Mouse (Mus musculus): ENCODE measurements around the gene Cars2. TPM values are rescaled to one million over a fixed set of nuclear protein-coding genes. Genes with fewer than 3 reads are reported as not detected.
"Not testable (repeated sequence)": the region's sequence is repeated elsewhere in the genome, so short reads cannot be mapped to it uniquely, and the experiment has no call there.

Gene Cars2
- total RNA-seq, 2 experiments from 2014 or later: 14.7 to 15.0 TPM

DNA sequence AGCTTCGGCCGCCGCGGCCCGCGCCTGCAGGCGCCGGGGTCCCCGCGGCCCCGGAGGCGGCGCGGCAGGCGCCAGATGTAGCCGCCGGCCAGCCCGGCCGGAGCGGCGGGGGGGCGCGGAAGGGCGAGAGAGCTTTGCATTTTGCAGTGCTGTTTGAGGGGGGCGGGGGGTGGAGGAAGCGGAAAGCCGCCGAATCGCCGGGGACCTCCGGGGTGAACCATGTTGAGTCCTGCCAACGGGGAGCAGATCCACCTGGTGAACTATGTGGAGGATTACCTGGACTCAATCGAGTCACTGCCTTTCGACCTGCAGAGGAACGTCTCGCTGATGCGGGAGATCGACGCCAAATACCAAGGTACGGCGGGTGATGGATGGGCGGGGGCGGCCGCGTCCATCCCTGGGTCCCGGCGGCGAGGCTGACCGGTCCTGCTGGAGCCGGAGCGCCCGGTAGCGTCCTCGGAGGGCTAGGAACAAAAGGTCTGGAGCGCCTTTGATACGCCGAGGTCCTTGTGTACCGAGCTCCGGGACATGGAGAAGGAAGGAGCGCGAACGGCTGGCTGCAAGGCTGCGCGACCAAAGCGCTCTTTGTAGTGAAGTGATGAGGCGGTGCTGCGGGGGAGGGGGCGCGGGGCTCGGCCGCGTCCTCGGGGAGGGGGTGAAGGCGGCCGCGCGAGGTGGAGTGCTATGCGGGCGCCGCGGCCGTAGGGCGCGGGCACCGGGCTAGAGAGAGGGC is 6.3 kb upstream of the Cars2 start:
- DNase-seq: peak; percentile 46

DNA sequence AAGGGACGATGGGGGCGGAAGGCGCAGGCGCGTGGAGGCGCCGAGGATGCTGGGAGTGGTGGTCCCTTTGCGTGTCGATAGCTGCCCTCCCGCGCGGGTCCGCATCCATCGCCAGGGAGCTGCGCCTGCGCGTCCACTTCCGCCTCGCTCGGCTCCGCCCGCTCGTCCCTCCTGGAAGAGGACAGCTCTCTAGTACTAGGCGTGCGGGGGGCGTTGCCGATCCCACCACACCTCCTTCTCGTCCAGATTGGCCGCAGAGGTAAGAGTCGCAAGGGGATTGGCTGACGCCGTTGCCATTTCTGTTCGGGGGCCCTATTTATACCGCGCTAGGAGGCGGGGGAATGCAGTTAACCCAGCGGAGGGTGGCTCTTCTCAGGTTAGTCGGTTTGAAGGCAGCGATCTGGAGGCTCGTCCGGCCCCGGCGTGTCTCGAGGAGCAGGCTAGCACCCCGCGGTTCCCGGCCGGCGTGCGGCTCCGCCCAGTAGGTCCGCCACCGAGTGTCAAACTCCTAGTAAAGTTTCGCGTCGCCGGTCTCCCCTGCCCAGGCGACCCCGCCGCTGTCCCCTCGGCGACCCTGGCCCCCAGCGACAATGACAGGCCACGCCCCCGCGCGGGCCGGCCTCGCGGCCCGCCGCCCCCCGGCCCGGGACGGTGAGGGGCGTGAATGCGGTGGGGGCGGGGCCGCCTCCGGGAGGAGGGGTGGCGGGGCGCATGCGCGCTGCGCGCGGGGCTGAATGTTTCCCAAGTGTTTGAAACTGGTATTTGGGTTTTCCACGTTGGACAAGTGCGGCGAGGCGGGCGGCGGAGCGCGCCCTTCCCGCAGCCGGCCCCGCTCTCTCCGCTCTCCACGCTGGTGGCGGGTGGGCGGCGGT is 5.4 kb upstream of the Cars2 start:
- peak; percentile 100 for DNase-seq

- peak; percentile 93 for DNase-seq
These were observed 4.5 kb upstream of the Cars2 start, which contains the start of gene Ing1 for GRCm38 (mm10) chr8:11554799-11555719. Gene Ing1, plus strand, starts transcription at chr8:11555571.

GRCm38 (mm10) chr8:11552390-11552789 is 1.8 kb upstream of the Cars2 start:
- no peak for DNase-seq

- DNase-seq: not testable (repeated sequence)
These were observed 914 bp upstream of the Cars2 start for GRCm38 (mm10) chr8:11551497-11551896.

DNA sequence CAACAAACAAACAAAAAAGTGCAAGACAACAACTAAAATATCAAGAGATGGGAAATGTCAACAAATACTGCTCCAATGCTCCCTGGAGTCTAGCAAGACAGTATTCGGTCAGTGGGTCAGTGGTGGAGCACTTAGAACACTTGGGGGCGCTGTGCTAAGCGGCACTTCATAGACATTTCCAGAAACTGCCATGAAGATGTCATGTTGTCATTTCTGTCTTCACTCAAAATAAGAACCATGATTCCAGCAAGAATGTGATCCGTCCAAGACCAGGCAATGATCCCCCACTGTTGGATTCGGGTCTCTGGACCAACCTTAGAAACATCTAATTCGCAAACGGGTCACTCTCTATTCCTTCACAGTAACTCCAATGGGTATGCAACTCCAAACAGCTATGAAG is 877 bp downstream of the Cars2 start:
- DNase-seq: no peak

DNA sequence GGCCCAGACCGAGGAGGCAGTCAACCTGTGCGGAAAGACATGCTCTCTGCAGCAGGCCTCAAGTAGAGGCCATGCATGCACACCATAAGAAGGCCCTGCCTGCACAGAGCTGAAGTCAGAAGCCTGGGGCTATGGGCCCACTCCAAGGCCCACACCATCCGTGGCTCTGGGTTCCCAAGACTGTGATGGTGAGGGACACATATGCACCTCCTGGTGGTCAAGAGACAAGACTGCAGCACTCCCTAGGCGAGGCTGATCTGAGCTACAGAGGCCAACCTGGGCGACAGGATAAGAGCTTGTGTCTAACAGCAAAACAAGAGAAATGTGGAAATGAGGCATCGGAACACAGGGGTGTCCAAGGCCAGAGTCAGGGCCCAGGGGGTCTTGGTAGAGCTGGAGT is 3.5 kb downstream of the Cars2 start:
- no peak for DNase-seq

DNA sequence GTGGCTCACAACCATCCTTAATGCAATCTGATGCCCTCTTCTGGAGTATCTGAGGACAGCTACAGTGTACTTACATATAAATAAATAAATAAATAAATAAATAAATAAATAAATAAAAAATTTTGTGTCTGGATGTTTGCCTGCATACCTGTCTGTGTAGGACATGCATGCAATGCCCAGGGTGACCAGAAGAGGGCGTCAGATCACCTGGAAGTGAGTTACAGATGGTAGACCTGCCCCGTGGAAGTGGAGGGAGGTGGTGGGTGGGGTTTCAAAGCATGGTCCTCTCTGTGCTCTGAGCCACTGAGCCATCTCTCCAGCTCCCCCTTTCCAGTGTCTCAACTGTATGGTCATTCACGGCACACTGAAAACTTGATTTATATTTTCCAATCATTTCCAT is 6.2 kb downstream of the Cars2 start:
- no peak for DNase-seq

- no peak for DNase-seq
These were observed 7.7 kb downstream of the Cars2 start for GRCm38 (mm10) chr8:11542866-11543265.

DNA sequence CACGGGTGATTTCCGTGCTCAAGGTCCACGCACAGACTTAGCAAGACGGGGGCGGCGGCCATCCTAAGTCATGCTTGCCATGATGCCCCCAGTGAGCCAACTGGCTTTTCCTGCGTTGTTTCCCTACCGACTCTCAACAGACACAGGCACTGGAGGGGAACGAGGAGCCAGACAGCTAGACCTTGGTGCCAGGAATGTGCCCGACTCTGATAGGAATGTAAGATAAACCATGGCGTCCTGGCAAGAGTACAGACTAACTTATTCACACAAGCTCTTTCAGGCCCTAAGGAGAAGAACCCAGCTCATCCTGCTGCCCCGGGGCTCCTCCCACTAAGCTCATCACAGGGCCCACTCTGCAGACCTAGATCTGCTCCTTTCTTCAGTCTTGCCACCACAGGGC is 8.6 kb downstream of the Cars2 start:
- DNase-seq: no peak

- no peak for DNase-seq
These were observed 10.4 kb downstream of the Cars2 start for GRCm38 (mm10) chr8:11540182-11540581.

DNA sequence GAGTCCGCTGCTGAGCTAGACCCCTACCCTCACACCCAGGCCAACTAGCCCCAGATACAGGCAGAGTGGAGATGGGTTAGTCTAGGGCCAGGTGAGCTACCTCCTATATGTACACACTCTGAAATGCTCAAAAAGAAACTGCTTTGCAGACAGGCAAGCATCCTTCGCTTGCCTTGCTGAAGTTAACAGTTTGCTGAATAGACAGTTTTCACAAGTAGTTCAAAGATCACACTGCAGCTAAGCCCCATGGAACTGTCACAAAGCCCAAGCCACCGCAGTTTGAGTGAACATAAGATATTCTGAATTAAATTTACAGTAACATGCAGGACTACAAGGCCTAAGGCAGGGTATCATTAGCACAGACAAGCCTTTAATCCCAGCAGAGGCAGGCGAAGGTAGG is 11.5 kb downstream of the Cars2 start:
- no peak for DNase-seq

GRCm38 (mm10) chr8:11534494-11534893 is 16.1 kb downstream of the Cars2 start:
- DNase-seq: no peak

DNA sequence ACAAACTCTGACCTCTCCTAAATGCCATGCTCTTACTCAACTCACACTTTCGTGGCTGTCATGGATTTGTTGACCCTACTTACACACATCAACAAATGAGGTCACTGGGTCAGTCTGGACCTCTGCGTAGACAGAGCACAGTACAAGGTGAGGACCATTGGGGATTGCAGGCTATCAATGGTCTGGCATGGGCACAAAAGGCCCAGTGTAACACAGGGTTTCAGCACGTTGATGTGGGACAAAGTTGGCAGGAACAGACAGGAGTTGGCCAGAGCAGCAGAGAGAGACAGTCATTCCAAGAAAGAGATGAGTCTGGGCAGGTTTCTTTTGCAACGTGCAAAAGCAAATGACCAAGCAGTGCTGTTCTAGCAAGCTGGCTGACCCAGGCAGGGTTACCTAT is 19.7 kb downstream of the Cars2 start:
- DNase-seq: no peak

- DNase-seq: no peak
These were observed 20.3 kb downstream of the Cars2 start for GRCm38 (mm10) chr8:11530155-11530770.

DNA sequence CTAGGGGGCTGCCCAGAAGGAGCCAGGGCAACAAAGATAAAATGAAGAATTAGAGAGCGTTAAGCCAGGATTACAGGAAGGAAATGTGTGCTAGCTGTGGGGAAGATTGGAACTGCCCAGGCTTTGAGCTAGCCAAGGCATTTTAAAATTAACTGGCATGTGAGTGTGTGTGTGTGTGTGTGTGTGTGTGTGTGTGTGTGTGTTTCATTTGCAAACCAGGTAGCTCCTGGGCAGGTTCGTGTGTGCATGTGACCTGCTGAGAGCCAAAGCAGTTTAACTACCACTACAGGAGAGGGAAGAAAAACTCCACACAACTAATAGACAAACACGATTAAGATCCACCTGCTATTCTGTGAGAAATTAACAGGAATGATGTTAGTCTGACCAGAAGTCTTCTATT is 27.3 kb downstream of the Cars2 start:
- no peak for DNase-seq

- no peak for DNase-seq
These were observed 31.9 kb downstream of the Cars2 start for GRCm38 (mm10) chr8:11518676-11519075.

- no peak for DNase-seq
These were observed 32.6 kb downstream of the Cars2 start for GRCm38 (mm10) chr8:11518056-11518396.

DNA sequence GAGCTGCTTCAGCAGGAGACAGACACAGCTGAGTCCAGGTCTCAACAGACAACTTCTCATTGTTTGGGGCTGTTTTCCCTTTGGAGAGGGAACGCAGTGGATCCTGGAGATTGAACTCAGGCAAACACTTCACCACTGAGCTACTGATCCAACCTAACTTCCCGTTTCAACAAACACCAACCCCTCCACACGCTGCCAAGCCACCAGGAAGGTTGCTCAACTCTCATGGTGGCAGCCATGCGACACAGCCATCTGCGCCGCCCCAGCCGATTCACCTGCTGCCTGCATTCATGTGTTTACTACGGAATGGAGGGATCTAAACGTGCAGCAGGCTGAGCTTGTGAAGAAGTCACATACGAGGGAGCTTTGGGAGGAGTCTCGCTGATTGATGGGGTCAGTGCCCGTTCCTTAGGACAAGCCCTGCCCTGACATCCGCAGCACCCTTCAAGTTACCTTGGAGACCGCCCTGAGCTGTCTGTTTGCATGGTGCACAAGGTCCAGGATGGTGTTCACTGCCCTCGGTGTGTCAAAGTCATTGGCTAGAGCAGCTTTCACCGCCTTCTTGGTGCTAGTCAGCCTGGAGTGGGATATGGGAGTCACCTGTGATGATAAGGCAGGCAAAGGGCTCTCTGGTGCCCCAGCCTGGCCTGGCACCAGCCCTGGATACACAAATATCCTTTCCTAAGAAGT is 33.1 kb downstream of the Cars2 start:
- no peak for DNase-seq

- no peak for DNase-seq
These were observed 34.3 kb downstream of the Cars2 start for GRCm38 (mm10) chr8:11516292-11516691.

GRCm38 (mm10) chr8:11513247-11513646 is 37.3 kb downstream of the Cars2 start:
- DNase-seq: no peak

All from gastrocnemius, postnatal 25 days (tissue).